Mouse (Mus musculus): Measurements from ENCODE around the gene Agap1. TPM values are rescaled to one million over a fixed set of nuclear protein-coding genes. Genes with fewer than 3 reads are reported as not detected.
A peak's percentile ranks its signal among the peaks of the same experiment; 100 is the strongest.

The Agap1 gene
- polyA plus RNA-seq (2014; fragmentation: Nextera tagmentation; extraction: Ambion mirVana): 34.7 and 41.4 TPM in 2 replicates

DNA sequence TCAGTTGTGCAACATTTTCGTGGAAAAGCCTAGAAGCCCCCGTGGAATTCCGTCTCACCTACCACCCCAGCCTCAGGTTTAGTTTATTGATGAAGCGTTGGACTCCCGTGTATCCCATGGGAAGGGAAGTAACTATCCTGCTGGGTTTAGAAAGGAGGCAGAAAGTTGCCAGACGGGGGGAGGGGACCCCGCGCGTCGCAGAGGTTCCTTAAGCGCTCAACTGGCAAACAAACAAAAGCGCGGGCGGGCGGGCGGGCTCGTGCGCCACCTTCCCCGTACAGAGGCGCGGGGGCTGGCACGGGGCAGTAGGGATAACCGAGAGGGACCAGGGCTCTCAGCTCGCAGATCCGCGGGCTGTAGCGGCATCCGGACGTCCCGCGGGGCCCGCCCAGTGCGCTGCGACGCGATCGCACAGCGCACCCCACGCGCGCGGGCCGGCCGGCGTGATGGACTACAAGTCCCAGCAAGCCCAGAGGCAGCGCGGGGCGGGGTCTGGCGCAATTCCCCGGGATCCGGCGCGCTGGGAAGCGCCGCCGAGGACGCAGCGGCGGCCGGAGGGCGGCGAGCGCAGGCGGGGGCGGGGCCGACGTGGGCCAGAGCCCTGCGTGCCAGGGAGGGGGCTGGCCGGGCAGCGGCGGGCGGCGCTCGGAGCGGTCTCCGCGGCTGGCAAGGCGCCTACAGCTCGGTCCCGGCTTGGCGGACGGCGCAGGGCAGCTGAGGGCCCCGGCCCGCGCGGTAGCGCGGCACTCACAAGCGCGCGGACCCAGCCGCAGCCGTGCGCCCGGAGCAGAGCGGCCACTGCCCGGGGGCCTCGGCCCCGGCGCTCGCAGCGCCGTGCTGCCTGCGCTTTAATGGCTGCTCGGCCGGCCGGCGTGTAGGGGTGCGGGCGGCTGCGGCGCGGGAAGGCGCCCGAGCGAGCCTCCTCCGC lies at the start of gene Agap1:
Gene Agap1, plus strand, starts transcription at position 611 of the 928 bp plus-strand sequence.
- DNase-seq (ENCODE audit: low spot score) (peak; percentile 96), ATAC-seq (ENCODE audit: low FRiP score) (peak; percentile 93)
- Histone ChIP-seq H3K4me2 (replicated peaks; ENCODE audit: low read depth, low read length) (peak within 1 kb of the TSS; percentile 94), H3K27me3 (ENCODE audit: control insufficient read depth, insufficient read depth, low read length) (no peaks in the 10 kb centered on the region), H3K4me3 (ENCODE audit: low read depth, low read length) (peak within 1 kb of the TSS; percentile 81), H3K4me1 (replicated peaks; ENCODE audit: control insufficient read depth, insufficient read depth, low read length) (peaks cover 3% of the 10 kb centered on the region), H3K27ac (ENCODE audit: low read depth, low read length) (peak within 1 kb of the TSS; percentile 88), H3K9me3 (ENCODE audit: control insufficient read depth, low read length) (no peaks in the 10 kb centered on the region), H3K9ac (ENCODE audit: low read depth, low read length) (peak within 1 kb of the TSS; percentile 83), H3K36me3 (ENCODE audit: control insufficient read depth, insufficient read depth, low read length) (no peaks in the 10 kb centered on the region)
- WGBS: under 1% methylated on average over 74 of the region's 118 CpGs

DNA sequence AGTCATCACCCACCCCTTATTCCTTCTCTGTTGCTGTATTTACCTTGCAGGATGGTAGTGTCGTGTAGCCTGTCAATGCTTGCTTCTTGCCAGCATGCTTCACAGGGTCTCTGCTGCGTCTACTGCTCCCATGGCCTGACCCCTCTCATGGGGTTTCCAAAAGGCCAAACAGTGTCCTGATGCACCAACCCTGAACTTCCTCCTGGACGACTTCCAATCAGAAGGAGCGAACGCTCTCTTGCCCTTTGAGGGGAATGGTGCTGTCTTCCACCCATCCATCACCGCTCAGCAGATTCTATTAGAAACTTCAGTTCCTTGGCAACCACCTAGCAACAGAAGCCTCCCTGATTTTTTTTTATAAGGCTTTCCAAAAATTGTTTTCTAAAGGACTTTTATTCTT lies 48.6 kb upstream of the Agap1 start:
- ATAC-seq (ENCODE audit: low FRiP score) (no peak), DNase-seq (ENCODE audit: low spot score) (no peak)
- H3K4me2 ChIP-seq (replicated peaks; ENCODE audit: low read depth, low read length): no peak overlapping the region
- no peaks in the 10 kb centered on the region for H3K9me3 ChIP-seq (ENCODE audit: control insufficient read depth, low read length)
- H3K4me3 ChIP-seq (ENCODE audit: low read depth, low read length): no peak overlapping the region
- no peak overlapping the region for H3K9ac ChIP-seq (ENCODE audit: low read depth, low read length)
- H3K4me1 ChIP-seq (replicated peaks; ENCODE audit: control insufficient read depth, insufficient read depth, low read length): 0 out of 2 replicates have a peak, but pooled peaks cover 1% of the 10 kb centered on the region
- H3K27me3 ChIP-seq (ENCODE audit: control insufficient read depth, insufficient read depth, low read length): 0 out of 2 replicates have a peak, but pooled peaks cover 2% of the 10 kb centered on the region
- no peaks in the 10 kb centered on the region for H3K36me3 ChIP-seq (ENCODE audit: control insufficient read depth, insufficient read depth, low read length)
- H3K27ac ChIP-seq (ENCODE audit: low read depth, low read length): no peak overlapping the region
- WGBS: 46% methylated on average over 6 of the region's 6 CpGs

DNA sequence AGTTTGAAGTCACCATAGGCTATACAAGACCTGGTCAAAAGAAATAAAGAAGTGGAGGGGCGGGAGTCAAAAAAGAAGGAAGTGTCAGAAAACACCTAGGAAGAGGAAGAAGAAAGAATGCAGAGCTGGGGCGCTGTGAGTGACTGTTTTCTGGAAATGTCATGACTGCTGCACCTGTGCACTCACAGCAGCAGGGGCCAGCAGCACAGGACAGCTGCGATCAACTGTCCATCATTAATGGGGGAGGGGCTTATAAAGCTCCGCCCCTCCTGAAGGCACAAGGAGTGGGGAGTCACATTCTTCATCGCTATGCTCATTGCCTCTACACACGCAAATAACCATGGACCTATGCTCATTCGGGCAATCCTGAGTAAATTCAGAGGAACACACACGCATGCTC lies 46.6 kb upstream of the Agap1 start:
- Histone ChIP-seq H3K27me3 (ENCODE audit: control insufficient read depth, insufficient read depth, low read length) (0 out of 2 replicates have a peak, but pooled peaks cover 2% of the 10 kb centered on the region), H3K9me3 (ENCODE audit: control insufficient read depth, low read length) (no peaks in the 10 kb centered on the region), H3K4me1 (replicated peaks; ENCODE audit: control insufficient read depth, insufficient read depth, low read length) (no peaks in the 10 kb centered on the region), H3K27ac (ENCODE audit: low read depth, low read length) (no peak overlapping the region), H3K36me3 (ENCODE audit: control insufficient read depth, insufficient read depth, low read length) (no peaks in the 10 kb centered on the region), H3K4me2 (replicated peaks; ENCODE audit: low read depth, low read length) (no peak overlapping the region), H3K4me3 (ENCODE audit: low read depth, low read length) (no peak overlapping the region), H3K9ac (ENCODE audit: low read depth, low read length) (no peak overlapping the region)
- ATAC-seq (ENCODE audit: low FRiP score) (no peak), DNase-seq (ENCODE audit: low spot score) (no peak)
- 85% methylated on average over 8 of the region's 8 CpGs for WGBS

GRCm38 (mm10) chr1:89413122-89413521 lies 41.5 kb upstream of the Agap1 start:
- H3K4me3 ChIP-seq (ENCODE audit: low read depth, low read length): no peak overlapping the region
- no peaks in the 10 kb centered on the region for H3K9me3 ChIP-seq (ENCODE audit: control insufficient read depth, low read length)
- 78% methylated on average over 2 of the region's 2 CpGs for WGBS
- H3K36me3 ChIP-seq (ENCODE audit: control insufficient read depth, insufficient read depth, low read length): no peaks in the 10 kb centered on the region
- H3K4me1 ChIP-seq (replicated peaks; ENCODE audit: control insufficient read depth, insufficient read depth, low read length): no peaks in the 10 kb centered on the region
- H3K4me2 ChIP-seq (replicated peaks; ENCODE audit: low read depth, low read length): no peak overlapping the region
- DNase-seq (ENCODE audit: low spot score): no peak
- H3K9ac ChIP-seq (ENCODE audit: low read depth, low read length): no peak overlapping the region
- H3K27ac ChIP-seq (ENCODE audit: low read depth, low read length): no peak overlapping the region
- ATAC-seq (ENCODE audit: low FRiP score): no peak
- H3K27me3 ChIP-seq (ENCODE audit: control insufficient read depth, insufficient read depth, low read length): no peaks in the 10 kb centered on the region

DNA sequence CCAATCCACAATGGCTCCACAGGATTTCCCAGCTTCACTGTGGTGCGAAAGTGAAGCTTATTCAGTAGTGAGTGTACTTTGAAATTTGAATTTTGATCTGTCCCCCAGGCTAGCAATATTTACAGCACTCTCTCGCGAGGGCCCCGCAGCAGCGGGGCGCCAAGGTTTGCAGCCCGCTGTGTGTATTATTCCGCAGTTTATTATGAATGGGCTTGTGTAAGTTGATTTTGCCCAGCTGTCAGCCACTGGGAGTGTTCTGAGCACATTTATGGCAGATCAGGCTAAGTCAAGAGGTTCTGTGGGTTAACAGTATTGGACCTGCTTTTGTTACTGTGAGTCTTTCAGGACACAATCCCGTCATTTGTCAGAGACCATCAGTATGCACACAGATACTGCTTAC lies 40.0 kb upstream of the Agap1 start:
- DNase-seq (ENCODE audit: low spot score) (no peak), ATAC-seq (ENCODE audit: low FRiP score) (no peak)
- Histone ChIP-seq H3K27me3 (ENCODE audit: control insufficient read depth, insufficient read depth, low read length) (no peaks in the 10 kb centered on the region), H3K36me3 (ENCODE audit: control insufficient read depth, insufficient read depth, low read length) (no peaks in the 10 kb centered on the region), H3K27ac (ENCODE audit: low read depth, low read length) (no peak overlapping the region), H3K4me1 (replicated peaks; ENCODE audit: control insufficient read depth, insufficient read depth, low read length) (no peaks in the 10 kb centered on the region), H3K9ac (ENCODE audit: low read depth, low read length) (no peak overlapping the region), H3K4me2 (replicated peaks; ENCODE audit: low read depth, low read length) (no peak overlapping the region), H3K4me3 (ENCODE audit: low read depth, low read length) (no peak overlapping the region), H3K9me3 (ENCODE audit: control insufficient read depth, low read length) (no peaks in the 10 kb centered on the region)
- WGBS: 65% methylated on average over 9 of the region's 9 CpGs

DNA sequence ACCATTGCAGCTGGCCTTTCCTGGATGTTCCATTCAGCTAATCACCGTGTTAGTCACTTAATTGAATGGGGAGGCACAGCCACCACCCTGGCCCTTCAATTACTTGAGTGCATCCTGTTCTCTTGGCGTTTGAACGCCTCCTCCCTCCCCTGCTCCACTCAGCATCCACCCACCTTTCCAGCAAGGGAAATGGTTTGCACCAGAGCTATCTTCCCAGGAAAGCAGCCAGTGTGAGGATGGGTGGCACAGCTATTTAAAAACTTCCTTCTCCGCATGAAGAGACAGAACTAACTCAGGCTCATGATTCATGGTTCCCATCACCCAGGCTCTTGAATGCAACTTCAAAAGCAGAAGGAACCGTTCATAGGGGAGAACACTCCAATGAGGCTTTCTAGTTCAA lies 37.7 kb upstream of the Agap1 start:
- Histone ChIP-seq H3K36me3 (ENCODE audit: control insufficient read depth, insufficient read depth, low read length) (no peaks in the 10 kb centered on the region), H3K4me1 (replicated peaks; ENCODE audit: control insufficient read depth, insufficient read depth, low read length) (no peaks in the 10 kb centered on the region), H3K9me3 (ENCODE audit: control insufficient read depth, low read length) (no peaks in the 10 kb centered on the region), H3K9ac (ENCODE audit: low read depth, low read length) (no peak overlapping the region), H3K4me2 (replicated peaks; ENCODE audit: low read depth, low read length) (no peak overlapping the region), H3K27ac (ENCODE audit: low read depth, low read length) (no peak overlapping the region), H3K4me3 (ENCODE audit: low read depth, low read length) (no peak overlapping the region), H3K27me3 (ENCODE audit: control insufficient read depth, insufficient read depth, low read length) (no peaks in the 10 kb centered on the region)
- DNase-seq (ENCODE audit: low spot score) (no peak), ATAC-seq (ENCODE audit: low FRiP score) (no peak)
- WGBS: 66% methylated on average over 5 of the region's 5 CpGs

DNA sequence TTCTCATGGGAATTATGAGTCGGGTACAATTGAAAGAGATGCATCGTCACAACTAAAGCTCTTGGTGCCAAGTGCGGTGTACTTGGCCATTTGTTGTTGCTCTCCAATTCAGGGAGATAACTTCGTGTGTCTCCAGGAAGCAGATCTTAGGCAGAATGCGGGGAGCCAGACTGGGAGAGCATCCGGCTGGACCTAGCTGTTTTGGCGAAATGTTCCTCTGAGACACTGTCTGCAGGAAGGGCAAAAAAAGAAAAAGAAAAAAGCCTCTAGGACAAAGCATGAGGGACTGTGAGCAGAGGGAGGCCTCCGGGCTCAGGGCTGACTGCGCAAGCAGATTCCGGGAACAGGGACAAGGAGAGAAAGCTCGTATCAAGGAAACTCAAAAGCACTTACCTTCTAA lies 34.0 kb upstream of the Agap1 start:
- H3K9me3 ChIP-seq (ENCODE audit: control insufficient read depth, low read length): no peaks in the 10 kb centered on the region

GRCm38 (mm10) chr1:89421401-89421800 lies 33.2 kb upstream of the Agap1 start:
- no peaks in the 10 kb centered on the region for H3K9me3 ChIP-seq (ENCODE audit: control insufficient read depth, low read length)
- no peak overlapping the region for H3K4me2 ChIP-seq (replicated peaks; ENCODE audit: low read depth, low read length)
- DNase-seq (ENCODE audit: low spot score): no peak
- H3K36me3 ChIP-seq (ENCODE audit: control insufficient read depth, insufficient read depth, low read length): no peaks in the 10 kb centered on the region
- H3K27me3 ChIP-seq (ENCODE audit: control insufficient read depth, insufficient read depth, low read length): no peaks in the 10 kb centered on the region
- no peak overlapping the region for H3K4me3 ChIP-seq (ENCODE audit: low read depth, low read length)
- H3K4me1 ChIP-seq (replicated peaks; ENCODE audit: control insufficient read depth, insufficient read depth, low read length): no peaks in the 10 kb centered on the region
- no peak overlapping the region for H3K27ac ChIP-seq (ENCODE audit: low read depth, low read length)
- WGBS: 84% methylated on average over 4 of the region's 4 CpGs
- no peak for ATAC-seq (ENCODE audit: low FRiP score)
- no peak overlapping the region for H3K9ac ChIP-seq (ENCODE audit: low read depth, low read length)

More for the DNA sequence above, 34.0 kb upstream of the Agap1 start:
- Histone ChIP-seq H3K9ac (ENCODE audit: low read depth, low read length) (no peak overlapping the region), H3K27me3 (ENCODE audit: control insufficient read depth, insufficient read depth, low read length) (no peaks in the 10 kb centered on the region), H3K4me3 (ENCODE audit: low read depth, low read length) (no peak overlapping the region), H3K36me3 (ENCODE audit: control insufficient read depth, insufficient read depth, low read length) (no peaks in the 10 kb centered on the region), H3K4me1 (replicated peaks; ENCODE audit: control insufficient read depth, insufficient read depth, low read length) (no peaks in the 10 kb centered on the region), H3K27ac (ENCODE audit: low read depth, low read length) (no peak overlapping the region), H3K4me2 (replicated peaks; ENCODE audit: low read depth, low read length) (no peak overlapping the region)
- ATAC-seq (ENCODE audit: low FRiP score) (no peak), DNase-seq (ENCODE audit: low spot score) (no peak)
- WGBS: 81% methylated on average over 11 of the region's 11 CpGs

DNA sequence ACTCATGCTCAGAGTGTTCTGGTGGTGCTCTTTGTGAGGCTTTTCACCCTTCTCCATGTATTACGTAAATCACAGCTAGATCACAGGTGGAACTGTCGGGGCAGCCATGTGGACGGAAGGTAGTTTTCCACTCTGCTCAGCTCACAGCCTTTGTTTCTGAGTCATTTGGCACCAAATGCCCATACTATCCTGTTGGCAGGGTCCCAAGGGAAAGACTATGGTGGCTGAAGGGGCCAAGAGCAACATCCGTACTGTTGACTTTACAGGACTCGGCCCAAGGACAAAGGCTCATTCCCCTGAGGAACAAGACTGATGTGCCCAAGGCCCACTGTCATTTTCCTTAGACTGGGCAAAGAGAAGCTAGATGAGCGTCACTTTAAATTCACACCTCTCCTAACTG lies 30.0 kb upstream of the Agap1 start:
- 83% methylated on average over 6 of the region's 6 CpGs for WGBS
- H3K4me3 ChIP-seq (ENCODE audit: low read depth, low read length): no peak overlapping the region
- no peaks in the 10 kb centered on the region for H3K4me1 ChIP-seq (replicated peaks; ENCODE audit: control insufficient read depth, insufficient read depth, low read length)
- H3K4me2 ChIP-seq (replicated peaks; ENCODE audit: low read depth, low read length): no peak overlapping the region
- DNase-seq (ENCODE audit: low spot score) (no peak), ATAC-seq (ENCODE audit: low FRiP score) (no peak)
- H3K27me3 ChIP-seq (ENCODE audit: control insufficient read depth, insufficient read depth, low read length): no peaks in the 10 kb centered on the region
- no peak overlapping the region for H3K9ac ChIP-seq (ENCODE audit: low read depth, low read length)
- no peaks in the 10 kb centered on the region for H3K36me3 ChIP-seq (ENCODE audit: control insufficient read depth, insufficient read depth, low read length)
- H3K27ac ChIP-seq (ENCODE audit: low read depth, low read length): no peak overlapping the region
- no peaks in the 10 kb centered on the region for H3K9me3 ChIP-seq (ENCODE audit: control insufficient read depth, low read length)
